Mouse (Mus musculus) telencephalon, adult 2 months (tissue): ENCODE data around the gene Polr2l.

Experiments
- DNase-seq: peaks from one replicate; pipeline ENCODE4 v3.0.0-alpha.2; 2011; ENCODE audit warnings: low read depth, low spot score

Polr2l gene

DNA sequence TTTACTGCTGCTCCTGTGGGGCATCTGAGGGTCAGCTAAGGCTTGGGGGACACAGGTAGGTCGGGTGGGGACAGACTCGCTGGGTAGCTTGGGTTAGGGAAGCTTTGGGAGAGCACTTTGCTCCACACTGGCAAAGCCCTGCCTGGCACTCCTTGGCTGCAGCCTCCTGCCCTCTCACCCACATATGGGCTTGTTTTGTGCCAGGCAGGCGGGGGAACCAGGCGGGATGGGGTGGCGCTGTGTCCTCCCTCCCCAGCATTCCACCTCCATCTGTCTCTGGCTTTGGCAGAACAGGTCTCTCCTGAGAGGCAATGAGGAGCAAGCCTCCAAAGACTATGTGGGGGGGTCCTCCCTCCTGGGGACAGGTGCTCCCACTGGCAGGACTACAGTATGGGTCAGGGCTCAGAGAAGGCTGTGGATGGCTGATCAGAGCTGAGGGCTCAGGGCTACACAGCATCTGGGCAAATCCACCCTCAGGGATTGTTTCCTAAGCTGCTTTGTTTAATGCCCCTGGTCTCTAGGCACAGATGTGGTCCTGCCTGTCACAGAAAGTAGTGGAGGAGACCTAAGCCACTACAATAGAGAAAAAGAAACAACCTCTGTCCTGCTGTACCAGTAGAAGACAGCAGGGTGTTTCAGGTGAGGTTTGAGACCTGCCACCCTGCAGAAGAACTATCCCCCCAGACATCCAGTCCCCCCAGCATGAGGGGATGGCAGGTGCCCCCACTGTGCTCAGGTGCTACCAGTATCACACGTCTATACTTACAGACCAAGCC, 42.0 kb downstream of the Polr2l start:
- no peak for DNase-seq

DNA sequence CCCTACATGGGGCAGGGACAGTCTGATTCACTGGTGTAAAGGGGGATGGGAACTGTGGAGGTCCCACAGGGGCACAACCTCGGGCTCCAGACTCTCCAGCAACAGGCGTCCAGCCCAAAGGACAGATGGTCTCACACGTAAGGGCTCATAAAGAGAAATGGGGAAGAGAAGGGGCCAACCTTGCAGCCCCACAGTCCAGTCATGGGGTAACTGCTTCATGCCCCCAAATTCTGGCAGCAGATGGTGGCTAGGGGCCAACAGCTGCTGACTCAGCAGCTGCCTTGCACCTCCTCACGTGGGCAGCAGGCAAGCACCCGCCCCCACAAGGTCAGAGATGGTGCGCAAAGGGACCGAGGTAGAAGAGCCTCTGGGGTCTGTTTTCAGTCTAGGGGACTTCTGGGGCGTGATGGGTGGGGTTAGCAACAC, 42.7 kb downstream of the Polr2l start:
- no peak for DNase-seq

DNA sequence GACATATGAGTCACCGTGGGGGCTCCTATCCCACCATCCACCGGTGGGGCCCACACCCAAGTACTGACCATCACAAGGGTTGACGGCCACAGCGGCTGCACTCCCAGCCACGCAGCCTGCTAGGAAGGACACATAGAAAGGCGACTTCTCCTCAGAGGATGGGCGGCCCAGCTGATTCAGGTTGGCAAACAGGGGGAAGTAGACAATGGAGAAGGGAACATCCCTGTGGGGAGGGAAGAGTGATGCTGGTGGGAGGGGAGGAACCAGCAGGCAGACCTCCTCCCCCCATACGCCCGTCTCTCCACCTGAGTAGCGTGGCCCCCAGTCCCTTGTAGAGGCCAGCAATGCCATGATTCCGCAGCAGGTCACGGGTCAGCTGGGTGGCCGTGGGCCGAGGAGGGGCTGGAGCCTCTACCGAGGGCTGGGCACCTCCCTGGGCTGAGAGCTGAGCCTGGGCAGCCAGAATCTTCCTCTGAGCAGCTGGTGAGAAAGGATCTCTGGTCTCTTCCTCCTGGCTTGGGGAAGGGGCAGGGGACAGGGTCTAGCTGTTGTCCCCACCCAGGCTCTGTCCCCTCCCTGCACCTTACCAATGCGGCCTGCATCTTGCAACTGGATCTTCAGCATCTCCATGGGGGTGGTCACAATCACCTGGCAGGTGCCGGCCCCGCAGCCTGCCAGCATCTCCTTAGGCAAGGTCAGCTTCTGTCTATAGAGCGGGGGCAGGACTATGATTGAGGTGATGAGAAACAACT, 43.3 kb downstream of the Polr2l start:
- no peak for DNase-seq

DNA sequence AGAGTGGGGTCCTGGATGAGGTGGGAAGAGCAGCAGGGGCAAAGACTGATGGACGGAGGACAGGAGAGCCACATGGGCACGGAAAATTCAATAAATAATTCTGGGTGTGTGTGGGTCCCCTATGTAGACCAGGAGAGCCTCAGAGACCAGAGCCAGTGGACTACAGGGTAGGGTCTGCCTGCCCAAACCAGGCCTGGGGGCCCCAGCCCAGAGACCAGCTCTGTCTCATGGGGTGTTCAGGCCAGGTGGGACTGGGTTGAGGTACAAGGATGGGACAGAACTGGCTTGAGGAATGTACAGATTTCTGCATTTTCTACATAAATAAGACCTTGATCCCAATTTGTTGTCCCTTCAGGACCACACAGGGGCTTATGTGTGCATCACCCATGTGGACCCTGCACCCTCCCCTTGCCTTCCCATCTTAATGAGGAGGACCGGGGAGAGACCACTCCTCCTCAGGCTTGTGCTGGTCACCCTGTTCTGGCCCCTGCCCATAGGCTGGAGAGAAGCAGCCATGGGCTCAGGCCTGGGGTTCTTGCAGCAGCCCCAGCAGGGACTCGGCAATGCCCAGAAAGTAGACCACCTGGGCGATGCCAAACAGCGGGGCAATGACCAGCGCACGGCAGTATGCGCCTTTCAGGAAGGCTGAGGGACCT, 44.2 kb downstream of the Polr2l start:
- DNase-seq, result no peak

DNA sequence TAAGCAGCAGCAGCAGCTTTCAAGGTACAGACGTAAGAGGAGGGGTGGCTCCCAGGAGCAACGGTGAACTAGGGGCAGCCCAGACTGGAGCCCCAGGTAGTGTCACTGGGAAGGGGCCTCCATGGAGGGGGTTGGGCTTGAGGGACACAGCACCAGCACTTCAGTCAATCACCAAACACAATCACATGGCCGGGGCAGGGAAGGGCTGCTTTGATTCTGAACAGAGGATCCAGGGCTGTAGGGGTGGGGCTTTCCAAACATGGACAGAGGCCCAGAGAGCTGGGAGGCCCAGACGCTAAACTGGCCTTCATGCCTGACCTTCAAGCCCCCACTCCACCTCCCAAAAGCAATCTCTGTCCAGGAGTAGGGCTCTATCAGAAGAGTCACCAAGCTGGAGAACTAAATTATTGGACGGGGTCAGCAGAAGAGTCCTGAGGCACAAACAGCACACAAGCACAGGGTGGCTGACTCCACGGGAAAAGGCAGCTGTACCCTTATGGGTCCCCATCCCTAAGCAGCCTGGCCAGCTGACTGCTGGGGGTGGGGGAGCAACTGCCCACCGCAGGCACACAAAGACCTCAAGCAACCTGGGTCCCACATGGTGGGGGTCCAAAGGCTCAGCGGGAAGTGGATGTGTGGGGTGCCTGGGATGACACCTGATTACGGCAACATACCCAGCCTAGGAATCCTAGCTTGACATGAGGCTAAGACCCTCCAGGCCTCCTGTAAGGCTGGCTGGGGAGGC, 44.9 kb downstream of the Polr2l start:
- DNase-seq, result no peak

DNA sequence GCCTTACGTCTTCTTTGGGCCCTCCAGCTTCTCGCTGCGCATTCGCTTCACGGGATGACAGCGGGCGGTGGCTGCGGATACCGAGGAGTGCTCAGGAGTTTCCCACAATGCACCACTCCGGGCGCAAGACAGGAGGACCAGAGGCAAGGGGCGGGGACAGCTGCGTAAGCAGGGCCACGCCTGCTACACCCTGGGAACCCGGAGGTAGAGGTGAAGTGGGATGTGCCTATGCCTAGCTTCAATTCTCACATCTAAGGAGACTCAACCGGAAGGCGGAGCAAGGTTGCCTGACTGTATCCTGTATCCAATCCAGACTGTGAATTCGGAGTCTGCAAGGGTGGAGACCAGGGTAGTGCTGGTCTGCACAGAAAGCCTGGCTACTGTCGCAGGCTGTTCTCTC, 45.6 kb downstream of the Polr2l start, which contains the start of gene Cend1:
Gene Cend1, minus strand, starts transcription at position 182 of the 400 bp plus-strand sequence.
- DNase-seq, result peak; percentile 96

DNA sequence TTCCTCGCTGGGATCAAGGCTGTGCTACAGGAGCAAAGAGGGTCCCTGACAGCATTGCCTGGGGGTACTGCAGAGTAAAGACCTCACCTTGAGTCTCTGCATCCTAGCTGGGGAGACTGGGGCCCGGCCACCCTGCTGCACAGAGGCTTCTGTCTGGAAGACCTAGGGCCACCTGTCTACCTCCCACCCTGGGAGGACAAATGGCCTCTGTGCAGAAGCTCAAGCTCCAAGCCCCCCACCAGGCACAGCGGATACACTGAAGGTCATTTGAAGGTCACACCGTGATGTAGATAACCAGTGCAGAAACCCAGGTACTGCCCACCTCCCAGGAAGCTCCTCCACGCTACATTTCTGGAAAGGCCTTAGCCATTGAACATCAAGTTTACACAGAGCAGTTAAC, 46.2 kb downstream of the Polr2l start:
- DNase-seq, result no peak

DNA sequence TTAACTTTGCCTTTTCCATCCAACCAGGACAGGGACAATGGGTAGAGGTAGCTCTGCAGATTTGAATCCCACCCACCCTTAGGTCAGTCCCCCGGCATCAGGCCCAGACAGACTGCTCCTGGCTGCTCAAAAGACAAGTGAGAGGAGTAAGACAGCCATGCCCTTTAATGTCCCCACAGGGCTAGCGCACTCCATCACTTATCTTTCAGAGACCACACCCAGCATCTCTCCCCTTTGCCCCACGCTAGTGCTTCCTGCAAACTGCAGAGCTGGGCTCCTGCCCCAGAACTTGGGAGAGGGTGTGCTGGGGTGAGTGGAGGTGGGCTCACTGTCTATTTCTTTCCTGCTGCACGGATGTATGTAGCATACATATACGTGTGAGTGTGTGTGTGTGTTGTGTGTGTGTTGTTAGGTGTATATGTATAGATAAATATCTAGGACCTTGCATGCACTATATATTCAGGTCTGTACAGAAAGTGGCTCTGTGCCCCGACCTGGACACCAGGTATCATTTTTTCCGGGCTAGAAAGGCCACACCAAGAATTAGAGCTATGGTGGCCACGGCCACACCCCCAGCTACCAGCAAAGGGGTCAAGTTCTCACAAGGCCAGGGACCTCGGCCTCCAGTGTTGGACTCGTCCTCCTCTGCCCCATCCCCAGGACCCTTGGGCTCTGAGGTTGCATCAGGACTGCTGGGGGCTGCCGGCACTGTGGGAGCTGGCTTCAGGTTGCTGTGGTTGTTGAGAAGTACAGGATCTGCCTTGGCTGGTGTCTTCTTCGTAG, 47.8 kb downstream of the Polr2l start:
- no peak for DNase-seq

DNA sequence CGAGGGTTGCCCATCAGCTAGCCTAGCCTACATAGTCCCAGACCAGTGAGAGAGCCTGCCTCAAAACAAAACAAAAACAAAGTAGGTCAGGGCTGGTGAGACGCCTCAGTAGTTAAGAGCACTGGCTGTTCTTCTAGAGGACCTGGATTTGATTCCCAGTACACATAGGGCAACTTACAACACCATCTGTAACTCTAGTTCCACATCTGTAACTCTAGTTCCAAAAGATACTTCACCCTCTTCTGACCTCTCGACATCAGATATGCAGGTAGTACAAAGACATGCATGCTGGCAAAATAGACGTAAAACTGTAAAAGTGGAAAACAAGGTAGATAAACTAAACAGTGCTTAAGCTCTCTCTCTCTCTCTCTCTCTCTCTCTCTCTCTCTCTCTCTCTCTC, 51.1 kb downstream of the Polr2l start:
- DNase-seq, result no peak
